Mouse (Mus musculus) gastrocnemius, postnatal 4 days (tissue): Measurements from ENCODE around the gene Amigo2. TPM values are rescaled to one million over a fixed set of nuclear protein-coding genes. Genes with fewer than 3 reads are reported as not detected.

Experiments used
- DNase-seq, 2 experiments: peaks; one replicate each; pipeline ENCODE4 v3.0.0; 2021 to 2022; ENCODE audit warnings: low spot score in 2 of 2, mixed read lengths in 2 of 2
- long read RNA-seq, 2 experiments: library from polyadenylated mRNA; stranded (forward); transcript quantifications; one replicate each; pipeline ENCODE4 v2.0.0; 2021
- total RNA-seq, 2 experiments: library from RNA; stranded (reverse); gene quantifications; 2 replicates each; pipeline ENCODE4 v1.2.3; 2021

Amigo2 gene
- total RNA-seq: 1 to 10 TPM; 3.0 to 3.8 TPM
- long read RNA-seq, experiment 1, partial matches to known transcripts: 0 of 9 reads
- long read RNA-seq, experiment 1, other reads (novel, unspliced or antisense): 6 of 9 reads
- long read RNA-seq, experiment 2, partial matches to known transcripts: 0 of 12 reads
- long read RNA-seq, experiment 2, other reads (novel, unspliced or antisense): 10 of 12 reads

DNA sequence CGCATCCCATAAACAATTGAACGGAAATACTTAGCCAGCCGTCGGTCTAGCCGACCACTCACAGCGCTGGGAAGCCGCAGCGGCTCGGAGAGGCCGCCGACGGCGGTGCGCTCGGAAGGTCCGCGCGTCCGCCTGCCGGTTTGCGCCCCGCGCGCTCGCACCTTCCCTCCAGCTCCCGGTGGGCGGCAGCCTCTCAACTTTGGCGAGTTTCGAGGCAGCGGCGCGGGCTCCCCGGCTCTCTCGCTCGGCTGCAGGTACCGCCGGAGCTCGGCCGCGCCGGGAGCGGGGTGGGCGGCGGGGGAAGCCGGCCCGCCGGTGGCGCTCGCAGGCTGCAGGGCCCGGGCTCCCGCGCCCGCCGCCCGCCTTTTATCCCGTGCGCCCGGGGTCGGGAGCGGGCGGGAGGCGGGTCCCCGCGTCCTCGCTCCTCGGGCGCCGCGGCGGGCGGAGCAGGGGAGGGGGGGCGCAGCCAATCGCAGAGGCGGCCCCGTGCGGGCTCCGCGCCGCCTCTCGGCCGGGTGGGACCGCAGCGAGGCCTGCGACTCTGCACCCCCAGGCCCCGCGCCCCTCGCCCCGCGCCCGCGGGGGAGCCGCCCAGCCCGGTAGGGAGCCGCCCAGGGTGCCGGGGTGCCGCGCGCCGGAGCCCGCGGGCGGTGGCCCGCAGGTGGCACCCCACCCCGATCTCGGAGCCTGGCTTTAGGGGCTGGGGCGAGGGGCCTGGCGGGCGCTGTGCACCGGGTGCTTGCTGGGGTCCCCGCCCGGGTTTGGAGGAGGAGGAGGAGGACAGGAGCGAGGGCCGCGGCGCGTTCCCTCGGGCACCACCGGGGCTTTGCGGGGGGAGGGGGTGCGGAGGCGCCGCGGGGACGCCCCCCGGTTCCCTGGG is at the start of gene Amigo2, which contains the start of gene Pced1b:
TSS of gene Amigo2 (minus strand) at position 377 of the 880 bp plus-strand sequence.
TSS of gene Pced1b (plus strand) at position 197 of the 880 bp plus-strand sequence.
- peak; percentile 42 to 69 for DNase-seq

DNA sequence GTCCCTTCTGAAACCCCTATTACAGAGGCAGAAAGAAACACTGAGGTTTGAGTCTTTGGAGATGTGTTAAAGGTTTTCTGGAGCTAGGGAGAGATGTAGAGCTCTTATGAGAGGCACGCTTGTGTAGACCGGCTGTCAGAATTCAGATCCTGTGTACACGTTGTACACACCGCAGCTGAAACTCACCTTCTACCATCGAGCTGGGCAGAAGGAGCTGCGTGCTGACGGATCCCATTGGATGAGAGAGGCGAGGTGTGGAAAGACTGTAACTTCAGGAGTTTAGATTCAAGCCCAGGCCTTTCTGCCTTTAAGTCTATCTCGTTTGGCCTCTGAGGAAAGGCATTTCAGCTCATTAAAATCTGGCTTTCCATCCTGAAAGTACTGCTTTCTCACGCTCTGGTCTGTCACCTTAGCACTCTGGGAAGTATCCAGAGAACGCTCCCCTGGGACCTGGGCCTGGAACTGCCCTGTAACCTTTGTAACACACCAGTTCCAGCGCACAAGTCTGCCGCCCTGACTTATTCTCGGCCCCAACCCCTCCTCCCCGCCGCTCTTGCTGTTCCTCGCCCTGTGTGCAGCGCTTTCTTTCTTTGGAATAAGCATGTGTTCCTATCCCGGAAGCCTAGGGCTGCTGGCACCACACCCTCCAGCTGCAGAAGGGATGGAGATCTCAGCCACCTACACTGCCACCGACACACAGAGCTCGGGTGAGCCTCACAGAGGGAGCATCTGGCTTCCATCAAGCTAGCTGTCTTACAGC is 44.4 kb upstream of the Amigo2 start:
- DNase-seq: peak in 1 of 2 experiments; percentile 22

GRCm38 (mm10) chr15:97290351-97290750 is 43.3 kb upstream of the Amigo2 start:
- DNase-seq: no peak

- DNase-seq: no peak
These were observed 42.1 kb upstream of the Amigo2 start for GRCm38 (mm10) chr15:97289176-97289575.

- no peak for DNase-seq
These were observed 41.6 kb upstream of the Amigo2 start for GRCm38 (mm10) chr15:97288690-97289089.

GRCm38 (mm10) chr15:97287436-97288143 is 40.5 kb upstream of the Amigo2 start:
- no peak for DNase-seq

GRCm38 (mm10) chr15:97286731-97287130 is 39.6 kb upstream of the Amigo2 start:
- no peak for DNase-seq

GRCm38 (mm10) chr15:97285665-97286212 is 38.7 kb upstream of the Amigo2 start:
- DNase-seq: no peak

DNA sequence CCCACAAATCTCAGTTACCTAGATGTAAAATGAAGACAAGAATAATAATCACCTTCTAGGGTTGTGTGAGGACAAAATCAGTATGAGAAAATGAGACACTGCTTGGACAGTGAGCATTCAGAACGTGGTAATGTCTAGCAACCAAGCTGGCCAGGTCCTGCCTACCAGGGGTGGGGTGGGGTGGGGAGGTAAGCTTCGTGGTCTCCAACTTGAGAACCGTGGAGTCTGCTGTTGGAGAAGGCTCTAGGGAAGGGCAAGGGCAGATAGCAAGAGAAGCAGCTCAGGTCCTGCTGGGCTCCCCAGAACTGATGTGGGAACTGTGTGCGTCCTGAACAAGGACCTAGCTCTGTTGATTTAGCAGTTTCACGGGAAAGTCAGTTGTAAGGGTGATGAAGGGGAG is 37.1 kb upstream of the Amigo2 start:
- no peak for DNase-seq

DNA sequence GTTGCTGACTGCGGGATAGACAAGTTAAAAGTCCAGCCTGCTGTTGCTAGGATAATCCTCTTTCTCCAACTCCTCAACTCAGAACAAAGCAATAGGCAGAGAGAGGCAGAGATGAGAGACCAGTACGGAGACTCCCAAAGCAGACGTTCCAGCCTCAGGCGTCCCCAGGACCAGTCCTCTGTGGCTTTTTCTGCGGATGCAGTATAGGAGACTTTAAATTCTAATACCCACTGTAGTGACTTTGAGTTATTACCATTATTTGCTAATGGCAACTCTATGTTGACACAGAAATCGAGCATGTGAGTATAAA is 35.4 kb upstream of the Amigo2 start:
- no peak for DNase-seq

GRCm38 (mm10) chr15:97281712-97282571 is 34.9 kb upstream of the Amigo2 start:
- no peak for DNase-seq

GRCm38 (mm10) chr15:97280776-97281175 is 33.7 kb upstream of the Amigo2 start:
- no peak for DNase-seq

DNA sequence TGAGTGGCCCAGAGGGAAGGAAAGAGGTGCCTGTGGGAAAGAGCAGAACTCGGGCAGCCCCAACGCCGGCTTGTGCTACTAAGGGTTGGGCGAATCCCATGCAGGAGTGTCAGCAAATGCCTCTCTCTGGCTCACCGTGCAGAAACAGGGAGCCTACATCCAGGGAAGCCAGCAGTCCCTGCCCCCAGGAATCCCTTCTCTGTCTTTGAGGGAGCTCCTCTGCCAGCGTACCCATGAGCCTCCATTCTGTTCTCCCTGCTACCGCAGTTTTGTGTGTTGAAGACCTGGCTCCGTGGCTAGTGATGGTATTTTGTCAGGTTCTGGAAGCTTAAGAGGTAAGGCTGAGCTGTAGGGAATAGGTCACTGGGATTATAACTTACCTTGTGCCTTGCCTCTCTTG is 33.0 kb upstream of the Amigo2 start:
- DNase-seq: no peak

- no peak for DNase-seq
These were observed 31.4 kb upstream of the Amigo2 start for GRCm38 (mm10) chr15:97278340-97278948.

- no peak for DNase-seq
These were observed 30.2 kb upstream of the Amigo2 start for GRCm38 (mm10) chr15:97277328-97277727.

- DNase-seq: no peak
These were observed 29.6 kb upstream of the Amigo2 start for GRCm38 (mm10) chr15:97276660-97277153.

GRCm38 (mm10) chr15:97275626-97276395 is 28.7 kb upstream of the Amigo2 start:
- no peak for DNase-seq

GRCm38 (mm10) chr15:97272831-97273230 is 25.7 kb upstream of the Amigo2 start:
- DNase-seq: no peak
